Mouse (Mus musculus) lung, adult 2 months (tissue): ENCODE measurements at regions not wholly inside any gene's neighbourhood (a gene's known extent, or its start where the extent isn't known, plus 50 kb on each side); places are given as distances from the start of the nearest gene placed in this dataset.
A peak's percentile ranks its signal among the peaks of the same experiment; 100 is the strongest.

ENCODE experiments used
- DNase-seq: peaks from one replicate; pipeline ENCODE4 v3.0.0; 2022
- H3K4me1 ChIP-seq: fragments of 200-500 bp; 2 replicates; pipeline ENCODE4 v1.6.1; 2011; ENCODE audit warnings: low read length; ENCODE audit not compliant: control insufficient read depth, insufficient read depth
- H3K4me3 ChIP-seq: fragments of 200-500 bp; replicated peaks from 2 replicates; pipeline ENCODE3; 2011; ENCODE audit warnings: low read depth, mild to moderate bottlenecking, control low read depth, low read length; ENCODE audit errors: extremely low read depth
- CTCF ChIP-seq: fragments of 200-500 bp; IDR thresholded peaks from 2 replicates; pipeline ENCODE4 v1.5.1; 2011; ENCODE audit warnings: mild to moderate bottlenecking, low read length, control low read depth; ENCODE audit not compliant: insufficient read depth
- POLR2A ChIP-seq: fragments of 200-500 bp; IDR thresholded peaks from 2 replicates; pipeline ENCODE4 v1.6.1; 2011; ENCODE audit warnings: low read depth, mild to moderate bottlenecking, control low read depth, low read length, borderline replicate concordance; ENCODE audit errors: extremely low read depth
- WGBS: fragments of 180-500 bp; shearing (Covaris S2); methylation state at CpG from one replicate; pipeline ENCODE4 v1.1.7; 2018; 5-methylcytosine and 5-hydroxymethylcytosine counted together

DNA sequence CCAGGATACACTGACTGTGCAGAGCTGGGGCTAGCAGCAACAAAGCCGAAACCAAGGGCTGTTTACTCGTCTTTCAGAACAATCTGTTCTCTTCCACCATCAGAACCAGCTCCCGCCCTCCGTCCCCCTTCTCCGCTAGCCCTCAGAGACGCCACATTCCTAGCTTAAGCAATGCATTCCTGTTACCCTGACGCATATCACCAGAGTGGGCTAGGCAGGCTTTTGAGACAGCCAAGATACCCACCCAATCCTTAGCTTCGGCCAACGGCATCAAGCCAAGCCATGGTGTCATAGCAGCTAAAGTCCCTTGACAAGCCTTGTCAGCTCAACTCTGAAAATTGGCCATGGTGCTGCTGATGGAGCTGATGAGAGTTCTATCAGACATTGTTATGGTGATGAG is 319.1 kb downstream of the Tns1 start:
- TF ChIP-seq POLR2A (no peak), CTCF (no peak)
- WGBS = 62% methylated on average over 9 of the region's 9 CpGs
- Histone ChIP-seq H3K4me3 (no peak overlapping the region), H3K4me1 (no peaks in the 10 kb centered on the region)
- peak; percentile 17 for DNase-seq

- Histone ChIP-seq H3K4me3 (no peak overlapping the region), H3K4me1 (no peaks in the 10 kb centered on the region)
- 77% methylated on average over 1 of the region's 1 CpGs for WGBS
- TF ChIP-seq POLR2A (no peak), CTCF (no peak)
- DNase-seq = no peak
Observed at GRCm38 (mm10) chr1:73799996-73800395, 324.3 kb downstream of the Tns1 start.

GRCm38 (mm10) chr1:73799246-73799645 is 325.0 kb downstream of the Tns1 start:
- no peak for DNase-seq
- TF ChIP-seq POLR2A (no peak), CTCF (no peak)
- H3K4me1 ChIP-seq = no peaks in the 10 kb centered on the region
- H3K4me3 ChIP-seq = no peak overlapping the region
- WGBS = 48% methylated on average over 8 of the region's 8 CpGs

DNA sequence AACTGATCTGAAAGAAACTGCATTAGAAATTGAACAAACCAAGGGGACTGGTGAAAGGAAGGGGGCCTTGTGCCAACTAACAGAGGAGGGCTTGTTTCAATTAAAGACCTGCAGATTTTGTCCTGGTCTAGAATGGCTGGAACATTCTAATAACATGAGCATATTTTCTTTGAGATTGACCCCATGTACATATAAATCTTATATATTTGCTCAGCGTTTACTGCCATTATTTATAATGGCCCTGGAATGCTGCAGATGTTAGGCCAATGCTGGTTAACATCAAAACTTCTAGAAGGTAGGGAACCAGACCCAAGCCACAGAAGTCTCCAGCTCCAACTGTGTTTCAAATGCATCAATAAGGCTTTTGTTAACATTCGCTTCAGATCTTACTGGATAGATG is 326.4 kb downstream of the Tns1 start:
- 85% methylated on average over 2 of the region's 2 CpGs for WGBS
- no peak for TF ChIP-seq POLR2A
- no peak for TF ChIP-seq CTCF
- no peak for DNase-seq
- Histone ChIP-seq H3K4me1 (no peaks in the 10 kb centered on the region), H3K4me3 (no peak overlapping the region)

GRCm38 (mm10) chr1:73797413-73797812 is 326.8 kb downstream of the Tns1 start:
- WGBS = 83% methylated on average over 2 of the region's 2 CpGs
- Histone ChIP-seq H3K4me1 (no peaks in the 10 kb centered on the region), H3K4me3 (no peak overlapping the region)
- no peak for DNase-seq
- TF ChIP-seq CTCF (no peak), POLR2A (no peak)

- Histone ChIP-seq H3K4me1 (no peaks in the 10 kb centered on the region), H3K4me3 (no peak overlapping the region)
- TF ChIP-seq POLR2A (no peak), CTCF (no peak)
- 85% methylated on average over 4 of the region's 4 CpGs for WGBS
- DNase-seq = no peak
Observed at GRCm38 (mm10) chr1:73793871-73794270, 330.4 kb downstream of the Tns1 start.

GRCm38 (mm10) chr1:73793256-73793655 is 331.0 kb downstream of the Tns1 start:
- no peak overlapping the region for H3K4me3 ChIP-seq
- DNase-seq = no peak
- whole genome bisulfite sequencing = 75% methylated on average over 3 of the region's 3 CpGs
- H3K4me1 ChIP-seq = no peaks in the 10 kb centered on the region
- TF ChIP-seq CTCF = no peak
- TF ChIP-seq POLR2A = no peak

- 95% methylated on average over 5 of the region's 5 CpGs for WGBS
- DNase-seq = no peak
- no peaks in the 10 kb centered on the region for H3K4me1 ChIP-seq
- no peak for TF ChIP-seq CTCF
- TF ChIP-seq POLR2A = no peak
- no peak overlapping the region for H3K4me3 ChIP-seq
Observed at GRCm38 (mm10) chr1:73792311-73792710, 331.9 kb downstream of the Tns1 start.

DNA sequence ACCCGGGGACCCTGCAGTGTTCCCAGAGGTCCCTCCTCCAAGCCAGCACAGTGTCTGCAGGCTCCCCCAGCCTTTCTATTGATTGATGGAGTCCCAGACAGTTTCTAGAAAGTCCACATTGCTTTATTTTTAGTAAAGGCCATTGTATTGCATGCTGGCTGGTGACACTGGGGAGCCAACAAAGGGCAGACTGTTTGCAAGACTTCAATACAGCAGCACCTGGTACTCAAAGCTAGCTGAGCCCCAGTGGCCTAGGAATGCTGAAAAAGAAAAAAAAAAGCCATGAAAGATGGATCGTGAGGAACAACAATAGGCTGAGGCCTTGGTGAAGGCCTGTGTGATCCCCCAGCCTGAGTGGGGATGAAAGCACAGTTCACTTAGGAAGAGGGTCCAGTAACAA is 336.6 kb downstream of the Tns1 start:
- Histone ChIP-seq H3K4me1 (no peaks in the 10 kb centered on the region), H3K4me3 (no peak overlapping the region)
- no peak for DNase-seq
- WGBS = 59% methylated on average over 2 of the region's 2 CpGs
- TF ChIP-seq POLR2A (no peak), CTCF (no peak)

GRCm38 (mm10) chr1:73787224-73787623 is 337.0 kb downstream of the Tns1 start:
- 73% methylated on average over 7 of the region's 7 CpGs for WGBS
- Histone ChIP-seq H3K4me3 (no peak overlapping the region), H3K4me1 (no peaks in the 10 kb centered on the region)
- DNase-seq = no peak
- TF ChIP-seq POLR2A = no peak
- no peak for TF ChIP-seq CTCF
